In genomic region chr3:127743614-127744365, GRCm38 (mm10) we compare ENCODE assay signal across 13 mouse cellular contexts.
"Had no signal": no experiment of that assay in that cellular context is flagged by ENCODE, and none has a peak within 500 bp of the region (broad histone marks: within the 10 kb centered on the region; RNA-seq: fewer than 3 reads in every experiment).

No protein-coding gene starts in this region.

- H3K4me3 ChIP-seq: layer of hippocampus, adult 2 months; limb, embryonic 15.5 days; liver, embryonic 12.5 days; midbrain, embryonic 12.5 days; stomach, embryonic 15.5 days had no signal

- H3K36me3 ChIP-seq: limb, embryonic 15.5 days; liver, embryonic 12.5 days; midbrain, embryonic 12.5 days; stomach, embryonic 15.5 days had no signal

- ATAC-seq: hindbrain, postnatal 0 days; liver, embryonic 12.5 days had no signal

- H3K9me3 ChIP-seq: limb, embryonic 15.5 days; liver, embryonic 12.5 days; midbrain, embryonic 12.5 days; stomach, embryonic 15.5 days had no signal

- DNase-seq: kidney, adult 8-10 months; kidney, postnatal 36 days; lung, embryonic 14.5 days; lung, postnatal 10 days; lung, postnatal 4 days; retina, postnatal 1 day; thymus, postnatal 4 days had no signal

- H3K9ac ChIP-seq: limb, embryonic 15.5 days; liver, embryonic 12.5 days; lung, embryonic 14.5 days; midbrain, embryonic 12.5 days; stomach, embryonic 15.5 days had no signal

- H3K4me1 ChIP-seq: limb, embryonic 15.5 days; liver, embryonic 12.5 days; stomach, embryonic 15.5 days had no signal

- H3K27ac ChIP-seq: hindbrain, postnatal 0 days; layer of hippocampus, adult 2 months; limb, embryonic 15.5 days; liver, embryonic 12.5 days; stomach, embryonic 15.5 days had no signal

- H3K4me2 ChIP-seq: limb, embryonic 15.5 days; liver, embryonic 12.5 days; lung, embryonic 14.5 days; midbrain, embryonic 12.5 days; stomach, embryonic 15.5 days had no signal
